Mouse (Mus musculus) left cerebral cortex, postnatal 36 days (tissue): ENCODE data around the gene Foxr1. TPM values are rescaled to one million over a fixed set of nuclear protein-coding genes. Genes with fewer than 3 reads are reported as not detected.
"Not testable (repeated sequence)": the region's sequence is repeated elsewhere in the genome, so short reads cannot be mapped to it uniquely, and the experiment has no call there.

Source experiments
- DNase-seq, 2 experiments: peaks; one replicate each; pipeline ENCODE4 v3.0.0; 2021 to 2022; ENCODE audit warnings: low spot score in 2 of 2, mixed read lengths in 1 of 2
- intact Hi-C: fragments of 180-260 bp; cut with DNase I; formaldehyde crosslinking; loops from one replicate; pipeline ENCODE4 v1.15.1; 2025
- total RNA-seq, 2 experiments: library from RNA; stranded (reverse); gene quantifications; 2 replicates each; pipeline ENCODE4 v1.2.3; 2021

Foxr1 gene
- total RNA-seq, 2 experiments from 2014 or later, result not detected

GRCm38 (mm10) chr9:44418519-44419385 is 22.2 kb downstream of the Foxr1 start, which contains the start of gene Ccdc84:
TSS of gene Ccdc84 (minus strand) at chr9:44418569.
- no peak for DNase-seq

GRCm38 (mm10) chr9:44417892-44418363 is 23.0 kb downstream of the Foxr1 start:
- intact Hi-C loops, result no loop called here

More at GRCm38 (mm10) chr9:44418519-44419385, 22.2 kb downstream of the Foxr1 start, which contains the start of gene Ccdc84:
- intact Hi-C loops, result no loop called here

GRCm38 (mm10) chr9:44417156-44417891 is 23.6 kb downstream of the Foxr1 start:
- intact Hi-C loops, result no loop called here
- DNase-seq, result no peak

More at GRCm38 (mm10) chr9:44417892-44418363, 23.0 kb downstream of the Foxr1 start:
- peak; percentile 94 to 96 for DNase-seq

- DNase-seq, result no peak
- intact Hi-C loops, result no loop called here
Measured at GRCm38 (mm10) chr9:44412781-44413180, 28.2 kb downstream of the Foxr1 start.

- intact Hi-C loops, result no loop called here
- DNase-seq, result no peak
Measured at GRCm38 (mm10) chr9:44412306-44412705, 28.6 kb downstream of the Foxr1 start.

GRCm38 (mm10) chr9:44411601-44412130 is 29.3 kb downstream of the Foxr1 start:
- intact Hi-C loops, result no loop called here
- no peak for DNase-seq

- intact Hi-C loops, result no loop called here
- DNase-seq, result no peak
Measured at GRCm38 (mm10) chr9:44410647-44411336, 30.1 kb downstream of the Foxr1 start.

GRCm38 (mm10) chr9:44408693-44409092 is 32.2 kb downstream of the Foxr1 start:
- intact Hi-C loops, DNase-seq: not testable (repeated sequence)

GRCm38 (mm10) chr9:44407752-44408097 is 33.2 kb downstream of the Foxr1 start:
- no peak for DNase-seq
- intact Hi-C loops, result no loop called here

GRCm38 (mm10) chr9:44406906-44407751 is 33.8 kb downstream of the Foxr1 start, which contains the start of the genes Rps25 and Trappc4:
TSS of gene Rps25 (plus strand) at chr9:44407139.
TSS of gene Trappc4 (minus strand) at chr9:44407600.
- intact Hi-C loops, result no loop called here
- peak; percentile 91 for DNase-seq

GRCm38 (mm10) chr9:44405011-44405410 is 35.9 kb downstream of the Foxr1 start:
- DNase-seq, result no peak
- intact Hi-C loops, result no loop called here

- no peak for DNase-seq
- intact Hi-C loops, result no loop called here
Measured at GRCm38 (mm10) chr9:44401081-44401480, 39.9 kb downstream of the Foxr1 start.

GRCm38 (mm10) chr9:44399795-44400114 is 41.2 kb downstream of the Foxr1 start:
- no peak for DNase-seq
- intact Hi-C loops, result loop anchor here (10.0 kb wide), 1 partner anchor 415 kb away; no protein-coding TSS in a partner anchor

GRCm38 (mm10) chr9:44399114-44399794 is 41.7 kb downstream of the Foxr1 start:
- intact Hi-C loops, result loop anchor here (10.0 kb wide), 1 partner anchor 414 kb away; no protein-coding TSS in a partner anchor
- DNase-seq, result peak in 1 of 2 experiments; percentile 11

- intact Hi-C loops, result loop anchor here (10.0 kb wide), 1 partner anchor 414 kb away; no protein-coding TSS in a partner anchor
- DNase-seq, result peak in 1 of 2 experiments; percentile 18
Measured at GRCm38 (mm10) chr9:44398551-44398950, 42.4 kb downstream of the Foxr1 start.

- DNase-seq, result peak in 1 of 2 experiments; percentile 22
- intact Hi-C loops, result loop anchor here (10.0 kb wide), 1 partner anchor 413 kb away; no protein-coding TSS in a partner anchor
Measured at GRCm38 (mm10) chr9:44398087-44398486, 42.8 kb downstream of the Foxr1 start.

GRCm38 (mm10) chr9:44396684-44397411 is 44.1 kb downstream of the Foxr1 start, which contains the start of gene Slc37a4:
TSS of gene Slc37a4 (plus strand) at chr9:44396852.
- intact Hi-C loops, result loop anchor here (10.0 kb wide), 1 partner anchor 412 kb away; no protein-coding TSS in a partner anchor
- peak; percentile 92 for DNase-seq
